Mouse (Mus musculus): Measurements from ENCODE around the gene Lrrn2. TPM values are rescaled to one million over a fixed set of nuclear protein-coding genes. Genes with fewer than 3 reads are reported as not detected.

The Lrrn2 gene
- polyA plus RNA-seq, 1 experiment, result 0.17 TPM

DNA sequence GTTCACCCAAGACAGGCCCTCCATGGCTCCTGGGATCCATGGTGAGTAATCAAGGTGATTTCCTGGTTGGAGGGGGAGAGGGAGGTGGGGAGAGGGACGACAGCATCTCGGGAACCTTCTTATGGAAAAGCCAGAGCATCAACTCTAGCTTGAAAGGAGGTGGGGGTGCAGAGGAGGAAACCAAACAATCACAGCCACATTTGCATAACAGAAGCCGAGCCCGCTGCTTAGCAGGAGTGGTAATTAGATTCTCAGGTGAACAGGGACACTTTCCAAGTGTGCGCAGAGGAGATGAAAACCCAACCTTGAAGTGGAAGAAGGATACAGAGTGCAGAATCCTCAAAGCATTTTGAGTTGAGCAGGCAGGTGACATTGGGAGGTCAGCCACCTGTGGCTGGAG, 29.3 kb upstream of the Lrrn2 start:
- Histone ChIP-seq H3K36me3 (ENCODE audit: control insufficient read depth, insufficient read depth) (no peaks in the 10 kb centered on the region), H3K4me3 (no peak overlapping the region)
- TF ChIP-seq E2F4 (IDR thresholded peaks at IDR 0.05; ENCODE audit: insufficient read depth) (no peak), USF1 (IDR thresholded peaks at IDR 0.05; ENCODE audit: low read depth) (no peak), MYOD1 (IDR thresholded peaks at IDR 0.05; ENCODE audit: control insufficient read depth in 1 of 3, insufficient read length in 2 of 3, low read depth in 2 of 3) (no peak), POLR2AphosphoS2 (IDR thresholded peaks at IDR 0.05; ENCODE audit: insufficient read length, low read depth) (no peak), POLR2A (IDR thresholded peaks at IDR 0.05; ENCODE audit: insufficient read length, low read depth) (no peak), TCF3 (IDR thresholded peaks at IDR 0.05; ENCODE audit: insufficient read length, low read depth) (no peak), SRF (IDR thresholded peaks at IDR 0.05; ENCODE audit: control insufficient read depth, insufficient read length, low read depth) (no peak), CEBPB (IDR thresholded peaks at IDR 0.05; ENCODE audit: insufficient read depth, poor library complexity, severe bottlenecking) (no peak), REST (IDR thresholded peaks at IDR 0.05; ENCODE audit: insufficient read depth, insufficient read length) (no peak), TCF12 (IDR thresholded peaks at IDR 0.05; ENCODE audit: insufficient read depth, poor library complexity, severe bottlenecking) (no peak)

DNA sequence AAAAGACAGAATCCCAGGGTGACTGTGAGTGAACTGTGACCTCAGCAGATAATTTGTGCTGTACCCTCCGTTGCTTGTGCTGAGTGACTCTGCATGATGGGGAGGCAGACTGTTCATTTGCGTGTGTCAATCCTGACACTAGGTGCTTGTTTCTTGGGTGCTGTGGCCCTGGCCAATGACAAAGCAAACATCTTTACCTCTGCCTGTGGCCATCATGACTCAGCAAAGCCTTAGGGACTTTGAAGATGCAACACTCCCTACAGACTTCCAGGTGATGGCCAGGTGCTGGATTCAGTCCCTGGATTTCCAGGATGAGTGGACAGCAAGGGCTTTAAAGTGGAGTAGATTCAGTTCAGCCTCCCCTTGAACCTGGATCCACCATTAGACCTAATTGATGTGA, 28.8 kb upstream of the Lrrn2 start:
- no peak overlapping the region for H3K4me2 ChIP-seq (ENCODE audit: low read depth)

More for the DNA sequence above, 29.3 kb upstream of the Lrrn2 start:
- Histone ChIP-seq H3K27me3 (ENCODE audit: control insufficient read depth, insufficient read depth, insufficient read length) (no peaks in the 10 kb centered on the region), H3K79me2 (ENCODE audit: control insufficient read depth, insufficient read depth) (no peaks in the 10 kb centered on the region), H3ac (ENCODE audit: control insufficient read depth, insufficient read length) (no peak overlapping the region), H3K4me2 (ENCODE audit: low read depth) (no peak overlapping the region)

DNA sequence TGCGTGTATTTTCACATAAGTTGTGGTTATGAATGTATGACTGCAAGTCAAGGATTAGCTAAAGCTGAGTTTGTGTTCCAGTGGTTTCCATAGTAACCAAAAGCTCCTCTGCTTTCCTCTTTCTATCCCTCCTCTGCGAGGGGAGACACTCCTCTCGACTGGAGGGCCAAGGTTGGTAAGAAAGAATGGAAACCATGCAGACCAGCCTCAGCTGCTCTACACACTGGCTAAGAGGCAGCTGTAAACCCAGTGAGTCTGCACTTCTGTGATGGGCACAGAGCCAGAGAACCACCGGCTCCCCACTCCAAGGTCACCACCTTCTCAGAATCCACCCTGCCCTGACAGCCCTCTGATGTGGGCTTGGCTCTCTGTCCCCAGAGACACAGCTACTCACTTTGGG, 28.3 kb upstream of the Lrrn2 start:
- Histone ChIP-seq H3ac (ENCODE audit: control insufficient read depth, insufficient read length) (no peak overlapping the region), H3K79me2 (ENCODE audit: control insufficient read depth, insufficient read depth) (no peaks in the 10 kb centered on the region), H3K4me2 (ENCODE audit: low read depth) (no peak overlapping the region), H3K4me3 (no peak overlapping the region), H3K27me3 (ENCODE audit: control insufficient read depth, insufficient read depth, insufficient read length) (peaks cover 7% of the 10 kb centered on the region), H3K36me3 (ENCODE audit: control insufficient read depth, insufficient read depth) (no peaks in the 10 kb centered on the region)
- peak; percentile 62 for TF ChIP-seq TCF3 (IDR thresholded peaks at IDR 0.05; ENCODE audit: insufficient read length, low read depth)
- no peak for TF ChIP-seq POLR2A (IDR thresholded peaks at IDR 0.05; ENCODE audit: insufficient read length, low read depth)
- no peak for TF ChIP-seq POLR2AphosphoS2 (IDR thresholded peaks at IDR 0.05; ENCODE audit: insufficient read length, low read depth)
- no peak for TF ChIP-seq TCF12 (IDR thresholded peaks at IDR 0.05; ENCODE audit: insufficient read depth, poor library complexity, severe bottlenecking)
- TF ChIP-seq REST (IDR thresholded peaks at IDR 0.05; ENCODE audit: insufficient read depth, insufficient read length), result no peak
- no peak for TF ChIP-seq E2F4 (IDR thresholded peaks at IDR 0.05; ENCODE audit: insufficient read depth)
- no peak for TF ChIP-seq MAX (IDR thresholded peaks at IDR 0.05; ENCODE audit: low read depth)
- peak; percentile 38 to 87 (median 75) for TF ChIP-seq MYOG (IDR thresholded peaks at IDR 0.05; ENCODE audit: control insufficient read depth in 1 of 3, insufficient read depth in 1 of 3, insufficient read length in 2 of 3, low read depth in 2 of 3)
- TF ChIP-seq SRF (IDR thresholded peaks at IDR 0.05; ENCODE audit: control insufficient read depth, insufficient read length, low read depth), result no peak
- no peak for TF ChIP-seq USF1 (IDR thresholded peaks at IDR 0.05; ENCODE audit: low read depth)
- peak in 2 of 3 experiments; percentile 50 to 84 for TF ChIP-seq MYOD1 (IDR thresholded peaks at IDR 0.05; ENCODE audit: control insufficient read depth in 1 of 3, insufficient read length in 2 of 3, low read depth in 2 of 3)
- no peak for TF ChIP-seq CEBPB (IDR thresholded peaks at IDR 0.05; ENCODE audit: insufficient read depth, poor library complexity, severe bottlenecking)

More for the DNA sequence above, 28.8 kb upstream of the Lrrn2 start:
- Histone ChIP-seq H3K79me2 (ENCODE audit: control insufficient read depth, insufficient read depth) (no peaks in the 10 kb centered on the region), H3K27me3 (ENCODE audit: control insufficient read depth, insufficient read depth, insufficient read length) (peaks cover 4% of the 10 kb centered on the region), H3K4me3 (no peak overlapping the region), H3K36me3 (ENCODE audit: control insufficient read depth, insufficient read depth) (no peaks in the 10 kb centered on the region), H3ac (ENCODE audit: control insufficient read depth, insufficient read length) (no peak overlapping the region)
- TF ChIP-seq E2F4 (IDR thresholded peaks at IDR 0.05; ENCODE audit: insufficient read depth) (no peak), MAX (IDR thresholded peaks at IDR 0.05; ENCODE audit: low read depth) (no peak), MYOD1 (IDR thresholded peaks at IDR 0.05; ENCODE audit: control insufficient read depth in 1 of 3, insufficient read length in 2 of 3, low read depth in 2 of 3) (no peak), TCF12 (IDR thresholded peaks at IDR 0.05; ENCODE audit: insufficient read depth, poor library complexity, severe bottlenecking) (no peak), POLR2A (IDR thresholded peaks at IDR 0.05; ENCODE audit: insufficient read length, low read depth) (no peak), CEBPB (IDR thresholded peaks at IDR 0.05; ENCODE audit: insufficient read depth, poor library complexity, severe bottlenecking) (no peak), POLR2AphosphoS2 (IDR thresholded peaks at IDR 0.05; ENCODE audit: insufficient read length, low read depth) (no peak), MYOG (IDR thresholded peaks at IDR 0.05; ENCODE audit: control insufficient read depth in 1 of 3, insufficient read depth in 1 of 3, insufficient read length in 2 of 3, low read depth in 2 of 3) (no peak), USF1 (IDR thresholded peaks at IDR 0.05; ENCODE audit: low read depth) (no peak), REST (IDR thresholded peaks at IDR 0.05; ENCODE audit: insufficient read depth, insufficient read length) (no peak)

DNA sequence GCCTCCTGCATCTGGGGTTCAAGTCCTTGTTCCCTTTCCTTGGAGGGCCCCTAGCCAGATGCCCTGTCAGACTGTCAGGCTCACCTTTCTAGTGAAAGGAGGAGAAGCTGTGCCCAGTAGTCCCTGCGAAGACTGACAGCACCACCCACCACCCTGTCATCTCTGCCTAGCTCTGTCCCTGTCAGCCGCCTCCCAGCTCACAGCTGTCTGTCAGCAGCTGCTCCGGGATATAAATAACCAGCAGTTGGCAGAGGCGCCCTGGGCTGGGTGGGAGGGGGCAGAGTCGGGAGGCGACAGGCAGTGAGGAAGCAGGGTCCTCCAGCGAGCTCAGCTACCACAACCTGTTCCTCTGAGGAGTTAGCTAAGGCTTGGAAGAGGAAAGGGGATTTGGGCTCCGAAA, 26.8 kb upstream of the Lrrn2 start:
- Histone ChIP-seq H3K4me2 (ENCODE audit: low read depth) (peak overlapping the region; percentile 30), H3K36me3 (ENCODE audit: control insufficient read depth, insufficient read depth) (no peaks in the 10 kb centered on the region), H3K79me2 (ENCODE audit: control insufficient read depth, insufficient read depth) (no peaks in the 10 kb centered on the region), H3K4me3 (no peak overlapping the region), H3ac (ENCODE audit: control insufficient read depth, insufficient read length) (no peak overlapping the region), H3K27me3 (ENCODE audit: control insufficient read depth, insufficient read depth, insufficient read length) (peaks cover 7% of the 10 kb centered on the region)
- TF ChIP-seq CEBPB (IDR thresholded peaks at IDR 0.05; ENCODE audit: insufficient read depth, poor library complexity, severe bottlenecking), result no peak
- peak; percentile 86 for TF ChIP-seq TCF3 (IDR thresholded peaks at IDR 0.05; ENCODE audit: insufficient read length, low read depth)
- peak; percentile 84 for TF ChIP-seq TCF12 (IDR thresholded peaks at IDR 0.05; ENCODE audit: insufficient read depth, poor library complexity, severe bottlenecking)
- no peak for TF ChIP-seq REST (IDR thresholded peaks at IDR 0.05; ENCODE audit: insufficient read depth, insufficient read length)
- no peak for TF ChIP-seq SRF (IDR thresholded peaks at IDR 0.05; ENCODE audit: control insufficient read depth, insufficient read length, low read depth)
- no peak for TF ChIP-seq MAX (IDR thresholded peaks at IDR 0.05; ENCODE audit: low read depth)
- no peak for TF ChIP-seq USF1 (IDR thresholded peaks at IDR 0.05; ENCODE audit: low read depth)
- peak; percentile 69 to 93 (median 77) for TF ChIP-seq MYOG (IDR thresholded peaks at IDR 0.05; ENCODE audit: control insufficient read depth in 1 of 3, insufficient read depth in 1 of 3, insufficient read length in 2 of 3, low read depth in 2 of 3)
- TF ChIP-seq POLR2A (IDR thresholded peaks at IDR 0.05; ENCODE audit: insufficient read length, low read depth), result no peak
- no peak for TF ChIP-seq POLR2AphosphoS2 (IDR thresholded peaks at IDR 0.05; ENCODE audit: insufficient read length, low read depth)
- peak; percentile 78 to 96 (median 79) for TF ChIP-seq MYOD1 (IDR thresholded peaks at IDR 0.05; ENCODE audit: control insufficient read depth in 1 of 3, insufficient read length in 2 of 3, low read depth in 2 of 3)
- no peak for TF ChIP-seq E2F4 (IDR thresholded peaks at IDR 0.05; ENCODE audit: insufficient read depth)

All from myocyte (in vitro differentiated cells).